Mouse (Mus musculus) cerebral cortex, adult 2 months (tissue): ENCODE results near the gene Hacd2.

Experiments
- WGBS: fragments of 180-500 bp; shearing (Covaris S2); methylation state at CpG from one replicate; pipeline ENCODE4 v1.1.7; 2018; 5-methylcytosine and 5-hydroxymethylcytosine counted together

Gene Hacd2

GRCm38 (mm10) chr16:35127270-35127669 is 105.0 kb downstream of the Hacd2 start:
- 93% methylated on average over 5 of the region's 5 CpGs for WGBS

GRCm38 (mm10) chr16:35130172-35130571 is 107.9 kb downstream of the Hacd2 start:
- 70% methylated on average over 3 of the region's 3 CpGs for WGBS

GRCm38 (mm10) chr16:35139416-35139815 is 117.2 kb downstream of the Hacd2 start:
- 35% methylated on average over 6 of the region's 6 CpGs for WGBS

GRCm38 (mm10) chr16:35139873-35140619 is 117.8 kb downstream of the Hacd2 start:
- 31% methylated on average over 11 of the region's 11 CpGs for WGBS

- 39% methylated on average over 9 of the region's 9 CpGs for WGBS
Measured at GRCm38 (mm10) chr16:35140620-35140975, 118.4 kb downstream of the Hacd2 start.

GRCm38 (mm10) chr16:35141839-35142238 is 119.6 kb downstream of the Hacd2 start:
- WGBS: 71% methylated on average over 8 of the region's 8 CpGs

GRCm38 (mm10) chr16:35146153-35146552 is 123.9 kb downstream of the Hacd2 start:
- 64% methylated on average over 4 of the region's 4 CpGs for WGBS

GRCm38 (mm10) chr16:35153146-35153755 is 131.0 kb downstream of the Hacd2 start:
- WGBS: 15% methylated on average over 12 of the region's 12 CpGs

- 1% methylated on average over 29 of the region's 29 CpGs for WGBS
Measured at GRCm38 (mm10) chr16:35154245-35154640, 132.0 kb downstream of the Hacd2 start.

- WGBS: under 1% methylated on average over 91 of the region's 104 CpGs
Measured at GRCm38 (mm10) chr16:35154641-35155390, 132.6 kb downstream of the Hacd2 start, which contains the start of gene Adcy5. TSS of gene Adcy5 (plus strand) at chr16:35154877.

- WGBS: 1% methylated on average over 83 of the region's 87 CpGs
Measured at GRCm38 (mm10) chr16:35155391-35156305, 133.4 kb downstream of the Hacd2 start.

- 4% methylated on average over 48 of the region's 48 CpGs for WGBS
Measured at GRCm38 (mm10) chr16:35156306-35156695, 134.1 kb downstream of the Hacd2 start.

GRCm38 (mm10) chr16:35156832-35157231 is 134.6 kb downstream of the Hacd2 start:
- 78% methylated on average over 21 of the region's 21 CpGs for WGBS
